Mouse (Mus musculus): Measurements from ENCODE around the gene Snx13.

GRCm38 (mm10) chr12:35055114-35056095 lies 8.4 kb downstream of the Snx13 start:
- TF ChIP-seq CTCF (IDR thresholded peaks at IDR 0.05; ENCODE audit: borderline replicate concordance, insufficient read depth, low read length), result no peak
- no peak for TF ChIP-seq POLR2A (IDR thresholded peaks at IDR 0.05; ENCODE audit: low read depth, low read length)
